Mouse (Mus musculus) mouse embryonic stem cell (cell line): ENCODE results near the gene Gsdmc3.
"Not testable (repeated sequence)": the region's sequence is repeated elsewhere in the genome, so short reads cannot be mapped to it uniquely, and the experiment has no call there.

Experiments
- in situ Hi-C, 2 experiments: fragments of 300-500 bp; cut with MboI; formaldehyde crosslinking; loops; 1 replicate in 1 of 2; 3 replicates in 1 of 2; pipeline ENCODE4 v1.14.3; 2019 to 2020; ENCODE audit warnings: low sequenced_read_pairs in 2 of 2, low pct_unique_long_range_greater_than_20kb in 1 of 2, mixed read lengths in 1 of 2; ENCODE audit not compliant: unreplicated experiment in 1 of 2

The Gsdmc3 gene

DNA sequence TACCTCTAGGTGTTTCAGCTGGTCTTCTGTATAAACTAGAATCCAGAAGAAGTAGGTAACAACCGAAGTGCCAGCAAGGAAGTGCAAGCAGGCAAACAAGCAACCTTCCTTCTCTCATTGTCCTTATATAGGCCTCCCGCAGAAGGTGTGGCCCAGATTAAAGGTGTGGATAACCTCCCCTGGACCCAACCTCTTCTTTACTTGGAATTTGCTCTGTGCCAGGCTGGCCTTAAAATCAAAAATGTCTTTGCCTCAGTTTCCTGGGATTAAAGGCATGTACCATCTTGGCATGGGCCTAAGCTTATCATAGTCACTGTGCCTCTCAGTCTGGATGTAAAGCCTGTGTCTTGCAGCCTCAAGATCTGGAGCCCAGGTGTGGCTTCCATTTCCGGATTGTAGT is at the start of gene Gsdmc3:
Gene Gsdmc3 (minus strand): TSS at position 101 of the 400 bp plus-strand sequence.
- in situ Hi-C loops, result not testable (repeated sequence)

GRCm38 (mm10) chr15:63926201-63926600 is 47.8 kb upstream of the Gsdmc3 start:
- in situ Hi-C loops, result no loop called here

GRCm38 (mm10) chr15:63924484-63924883 is 46.1 kb upstream of the Gsdmc3 start:
- in situ Hi-C loops, result no loop called here

- in situ Hi-C loops, result not testable (repeated sequence)
Measured at GRCm38 (mm10) chr15:63921618-63922017, 43.3 kb upstream of the Gsdmc3 start.

- in situ Hi-C loops, result not testable (repeated sequence)
Measured at GRCm38 (mm10) chr15:63919728-63920127, 41.4 kb upstream of the Gsdmc3 start.

- in situ Hi-C loops, result not testable (repeated sequence)
Measured at GRCm38 (mm10) chr15:63916584-63916983, 38.2 kb upstream of the Gsdmc3 start.

DNA sequence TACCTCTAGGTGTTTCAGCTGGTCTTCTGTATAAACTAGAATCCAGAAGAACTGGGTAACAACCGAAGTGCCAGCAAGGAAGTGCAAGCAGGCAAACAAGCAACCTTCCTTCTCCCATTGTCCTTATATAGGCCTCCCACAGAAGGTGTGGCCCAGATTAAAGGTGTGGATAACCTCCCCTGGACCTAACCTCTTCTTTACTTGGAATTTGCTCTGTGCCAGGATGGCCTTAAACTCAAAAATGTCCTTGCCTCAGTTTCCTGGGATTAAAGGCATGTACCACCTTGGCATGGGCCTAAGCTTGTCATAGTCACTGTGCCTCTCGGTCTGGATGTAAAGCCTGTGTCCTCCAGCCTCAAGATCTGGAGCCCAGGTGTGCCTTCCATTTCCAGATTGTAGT is 33.8 kb upstream of the Gsdmc3 start, which contains the start of gene Gsdmc4:
Gene Gsdmc4 (minus strand): TSS at position 101 of the 400 bp plus-strand sequence.
- in situ Hi-C loops, result not testable (repeated sequence)

GRCm38 (mm10) chr15:63909896-63910295 is 31.5 kb upstream of the Gsdmc3 start:
- in situ Hi-C loops, result not testable (repeated sequence)

- in situ Hi-C loops, result loop anchor here in 1 of 2 experiments (10.0 kb wide), 1 partner anchor 219 kb away; no protein-coding TSS in a partner anchor
Measured at GRCm38 (mm10) chr15:63895560-63896353, 17.4 kb upstream of the Gsdmc3 start.

- in situ Hi-C loops, result not testable (repeated sequence)
Measured at GRCm38 (mm10) chr15:63888440-63888839, 10.1 kb upstream of the Gsdmc3 start.

DNA sequence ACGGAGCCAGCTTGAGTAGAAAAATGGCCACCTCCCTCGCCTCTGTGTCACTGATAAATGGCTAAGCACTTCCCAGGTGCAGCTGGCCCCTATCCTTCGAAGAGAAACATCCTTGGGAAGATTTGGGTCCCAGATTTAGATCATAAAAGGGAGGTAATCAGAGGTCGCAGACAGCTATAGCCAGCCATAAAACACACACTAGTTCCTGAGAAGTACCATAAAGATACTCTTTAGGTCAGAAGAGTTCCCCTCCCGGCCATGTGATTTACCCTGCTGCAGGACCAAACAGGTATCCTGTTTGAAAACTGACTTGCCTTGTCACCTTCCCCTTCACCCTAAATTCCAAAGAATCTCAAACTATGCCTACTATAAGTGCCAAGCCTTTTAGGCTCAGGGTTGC is 9.6 kb upstream of the Gsdmc3 start:
- in situ Hi-C loops, result not testable (repeated sequence)

GRCm38 (mm10) chr15:63876160-63876559 is 2.2 kb downstream of the Gsdmc3 start:
- in situ Hi-C loops, result not testable (repeated sequence)

GRCm38 (mm10) chr15:63861965-63862364 is 16.4 kb downstream of the Gsdmc3 start:
- in situ Hi-C loops, result not testable (repeated sequence)
